Mouse (Mus musculus): ENCODE results near the gene Sephs2. TPM values are rescaled to one million over a fixed set of nuclear protein-coding genes. Genes with fewer than 3 reads are reported as not detected.
"Not testable (repeated sequence)": the region's sequence is repeated elsewhere in the genome, so short reads cannot be mapped to it uniquely, and the experiment has no call there.

The Sephs2 gene
- polyA plus RNA-seq, 2 experiments from 2014 or later: 17.3 to 23.4 TPM

GRCm38 (mm10) chr7:127270666-127271065, 3.2 kb downstream of the Sephs2 start:
- ATAC-seq: no peak

- no peak for ATAC-seq
Measured at GRCm38 (mm10) chr7:127270256-127270655, 3.6 kb downstream of the Sephs2 start.

- ATAC-seq: no peak
Measured at GRCm38 (mm10) chr7:127263526-127263925, 10.3 kb downstream of the Sephs2 start.

GRCm38 (mm10) chr7:127262218-127262961, 11.5 kb downstream of the Sephs2 start:
- ATAC-seq: no peak

GRCm38 (mm10) chr7:127260309-127261111, 13.3 kb downstream of the Sephs2 start, which contains the start of gene Dctpp1:
Gene Dctpp1 (minus strand): TSS chr7:127260709.
- ATAC-seq: peak; percentile 98

- ATAC-seq: no peak
Measured at GRCm38 (mm10) chr7:127259186-127259905, 14.5 kb downstream of the Sephs2 start.

GRCm38 (mm10) chr7:127256518-127256917, 17.3 kb downstream of the Sephs2 start:
- ATAC-seq: no peak

GRCm38 (mm10) chr7:127255965-127256364, 17.9 kb downstream of the Sephs2 start:
- ATAC-seq: no peak

GRCm38 (mm10) chr7:127255008-127255407, 18.8 kb downstream of the Sephs2 start:
- no peak for ATAC-seq

GRCm38 (mm10) chr7:127253821-127254769, 19.8 kb downstream of the Sephs2 start:
- peak; percentile 92 for ATAC-seq

- no peak for ATAC-seq
Measured at GRCm38 (mm10) chr7:127253341-127253740, 20.5 kb downstream of the Sephs2 start.

GRCm38 (mm10) chr7:127252414-127252813, 21.4 kb downstream of the Sephs2 start:
- no peak for ATAC-seq

- not testable (repeated sequence) for ATAC-seq
Measured at GRCm38 (mm10) chr7:127250511-127250910, 23.3 kb downstream of the Sephs2 start.

GRCm38 (mm10) chr7:127244658-127245510, 29.0 kb downstream of the Sephs2 start:
- no peak for ATAC-seq

GRCm38 (mm10) chr7:127243870-127244657, 29.8 kb downstream of the Sephs2 start, which contains the start of gene Zfp771:
Gene Zfp771 (plus strand): TSS chr7:127244274.
- peak; percentile 89 for ATAC-seq

- no peak for ATAC-seq
Measured at GRCm38 (mm10) chr7:127243361-127243867, 30.4 kb downstream of the Sephs2 start.

GRCm38 (mm10) chr7:127234777-127235176, 39.1 kb downstream of the Sephs2 start:
- ATAC-seq: no peak

GRCm38 (mm10) chr7:127233765-127234164, 40.1 kb downstream of the Sephs2 start:
- no peak for ATAC-seq

GRCm38 (mm10) chr7:127233368-127233749, 40.5 kb downstream of the Sephs2 start:
- peak; percentile 7 for ATAC-seq

All from CD4-positive, CD25-positive, alpha-beta regulatory T cell, adult 4 months (primary cell).